Mouse (Mus musculus) embryonic facial prominence, embryonic 11.5 days (tissue): ENCODE results near the gene Angptl4. TPM values are rescaled to one million over a fixed set of nuclear protein-coding genes. Genes with fewer than 3 reads are reported as not detected.

Experiments
- ATAC-seq: fragments of 200-750 bp; cut with Nextera tagmentation; replicated peaks from 2 replicates; pipeline ENCODE4 v1.8.0; 2017; ENCODE audit warnings: low read depth; ENCODE audit not compliant: insufficient number of reproducible peaks, low FRiP score, low TSS enrichment
- DNase-seq: peaks from one replicate; pipeline ENCODE4 v3.0.0-alpha.2; 2015; ENCODE audit warnings: low spot score
- H3K27ac ChIP-seq: fragments of 300-500 bp; sonication (generic); replicated peaks from 2 replicates; pipeline ENCODE4 v1.5.1; 2014; ENCODE audit warnings: mild to moderate bottlenecking, low read depth, low read length, control low read depth
- H3K27me3 ChIP-seq: fragments of 300-500 bp; sonication (generic); 2 replicates; pipeline ENCODE4 v1.6.1; 2014; ENCODE audit warnings: mild to moderate bottlenecking, low read length, moderate library complexity, mixed read lengths; ENCODE audit not compliant: control insufficient read depth, insufficient read depth
- H3K36me3 ChIP-seq: fragments of 300-500 bp; sonication (generic); replicated peaks from 2 replicates; pipeline ENCODE4 v1.6.1; 2014; ENCODE audit warnings: low read depth, mild to moderate bottlenecking, low read length, moderate library complexity, mixed read lengths; ENCODE audit not compliant: control insufficient read depth, insufficient read depth
- H3K4me1 ChIP-seq: fragments of 300-500 bp; sonication (generic); 2 replicates; pipeline ENCODE4 v1.6.1; 2014; ENCODE audit warnings: low read length, mixed read lengths; ENCODE audit not compliant: control insufficient read depth, insufficient read depth
- H3K4me2 ChIP-seq: fragments of 300-500 bp; sonication (generic); 2 replicates; pipeline ENCODE4 v1.6.1; 2014; ENCODE audit warnings: low read depth, mild to moderate bottlenecking, control low read depth, low read length, moderate library complexity
- H3K4me3 ChIP-seq: fragments of 300-500 bp; sonication (generic); 2 replicates; pipeline ENCODE4 v1.5.1; 2014; ENCODE audit warnings: low read depth, low read length, control low read depth
- H3K9ac ChIP-seq: fragments of 300-500 bp; sonication (generic); replicated peaks from 2 replicates; pipeline ENCODE4 v1.6.1; 2014; ENCODE audit warnings: mild to moderate bottlenecking, control low read depth, low read length
- H3K9me3 ChIP-seq: fragments of 300-500 bp; sonication (generic); replicated peaks from 2 replicates; pipeline ENCODE4 v1.6.1; 2016; ENCODE audit warnings: mild to moderate bottlenecking, low read length, inconsistent platforms, mixed read lengths; ENCODE audit not compliant: control insufficient read depth
- WGBS: fragments of 180-500 bp; shearing (Covaris S2); extraction: QIAGEN DNeasy Blood & Tissue Kit; methylation state at CpG from one replicate; pipeline ENCODE4 v1.1.7; 2014; 5-methylcytosine and 5-hydroxymethylcytosine counted together
- polyA plus RNA-seq: library from polyadenylated mRNA; unstranded; fragments of >200 nt; fragmentation: Nextera tagmentation; extraction: Ambion mirVana; gene quantifications from 2 replicates; pipeline ENCODE4 v1.2.1, GENCODE M21; 2014

Gene Angptl4
- polyA plus RNA-seq, 1 experiment from 2014 or later: 44.5 TPM

DNA sequence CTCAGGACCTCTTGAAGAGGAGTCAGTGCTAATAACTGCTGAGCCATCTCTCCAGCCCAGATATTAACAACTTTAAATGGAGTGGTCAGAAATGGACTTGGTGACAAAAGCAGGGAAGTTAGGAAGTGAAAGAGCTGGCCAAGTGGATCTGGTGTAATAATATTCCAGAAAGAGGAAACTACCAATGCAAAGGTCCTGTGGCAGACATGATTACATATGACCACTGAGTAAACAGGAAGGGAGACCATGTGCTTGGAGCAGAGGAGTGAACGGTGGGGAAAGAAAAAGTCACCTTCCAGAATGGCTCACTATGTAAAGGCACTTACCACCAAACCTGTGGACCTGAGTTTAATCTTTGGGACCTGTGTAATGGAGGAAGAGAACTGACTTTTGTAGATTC, 17.6 kb upstream of the Angptl4 start:
- no peak overlapping the region for H3K4me3 ChIP-seq
- H3K4me2 ChIP-seq: no peak overlapping the region
- H3K9me3 ChIP-seq: no peaks in the 10 kb centered on the region
- no peak overlapping the region for H3K27ac ChIP-seq
- H3K36me3 ChIP-seq: no peaks in the 10 kb centered on the region
- H3K27me3 ChIP-seq: no peaks in the 10 kb centered on the region
- WGBS: 47% methylated on average over 1 of the region's 1 CpGs
- ATAC-seq (no peak), DNase-seq (no peak)
- no peaks in the 10 kb centered on the region for H3K4me1 ChIP-seq
- H3K9ac ChIP-seq: no peak overlapping the region

GRCm38 (mm10) chr17:33798306-33798705, 16.7 kb upstream of the Angptl4 start:
- Histone ChIP-seq H3K4me3 (no peak overlapping the region), H3K9me3 (no peaks in the 10 kb centered on the region), H3K4me1 (no peaks in the 10 kb centered on the region), H3K36me3 (no peaks in the 10 kb centered on the region), H3K9ac (no peak overlapping the region), H3K27me3 (no peaks in the 10 kb centered on the region), H3K27ac (no peak overlapping the region), H3K4me2 (no peak overlapping the region)
- WGBS: 57% methylated on average over 3 of the region's 3 CpGs
- ATAC-seq: no peak
- no peak for DNase-seq

- DNase-seq (no peak), ATAC-seq (no peak)
- Histone ChIP-seq H3K27me3 (no peaks in the 10 kb centered on the region), H3K9ac (no peak overlapping the region), H3K4me3 (no peak overlapping the region), H3K27ac (no peak overlapping the region), H3K4me2 (no peak overlapping the region), H3K9me3 (no peaks in the 10 kb centered on the region), H3K4me1 (no peaks in the 10 kb centered on the region), H3K36me3 (no peaks in the 10 kb centered on the region)
- WGBS: 61% methylated on average over 4 of the region's 4 CpGs
Observed at GRCm38 (mm10) chr17:33788732-33789131, 7.1 kb upstream of the Angptl4 start.

DNA sequence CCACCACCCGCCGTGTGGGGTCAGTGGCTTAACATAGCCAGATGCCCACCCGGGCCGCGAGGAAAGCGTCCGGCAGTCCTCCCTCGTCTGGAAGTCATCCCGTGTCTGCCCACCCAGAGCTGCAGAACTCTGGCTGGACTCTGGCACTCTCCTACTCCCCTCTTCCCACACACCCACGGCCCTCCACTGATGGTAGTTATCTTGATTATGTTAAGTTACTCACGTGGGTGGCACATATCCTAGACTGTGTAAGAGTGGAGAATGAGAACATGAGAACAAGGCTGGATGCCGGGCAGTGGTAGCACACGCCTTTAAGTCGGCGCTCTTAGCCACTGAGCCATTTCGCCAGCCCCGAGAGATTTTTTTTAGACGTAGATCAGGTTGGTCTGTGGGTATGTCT, 4.7 kb upstream of the Angptl4 start:
- no peak overlapping the region for H3K9ac ChIP-seq
- H3K9me3 ChIP-seq: no peaks in the 10 kb centered on the region
- peaks cover 5% of the 10 kb centered on the region; the same call in 1 of the 2 replicates for H3K4me1 ChIP-seq
- DNase-seq (no peak), ATAC-seq (no peak)
- no peak overlapping the region for H3K27ac ChIP-seq
- 86% methylated on average over 18 of the region's 18 CpGs for WGBS
- no peaks in the 10 kb centered on the region for H3K27me3 ChIP-seq
- no peaks in the 10 kb centered on the region for H3K36me3 ChIP-seq
- no peak overlapping the region for H3K4me2 ChIP-seq
- H3K4me3 ChIP-seq: no peak overlapping the region

DNA sequence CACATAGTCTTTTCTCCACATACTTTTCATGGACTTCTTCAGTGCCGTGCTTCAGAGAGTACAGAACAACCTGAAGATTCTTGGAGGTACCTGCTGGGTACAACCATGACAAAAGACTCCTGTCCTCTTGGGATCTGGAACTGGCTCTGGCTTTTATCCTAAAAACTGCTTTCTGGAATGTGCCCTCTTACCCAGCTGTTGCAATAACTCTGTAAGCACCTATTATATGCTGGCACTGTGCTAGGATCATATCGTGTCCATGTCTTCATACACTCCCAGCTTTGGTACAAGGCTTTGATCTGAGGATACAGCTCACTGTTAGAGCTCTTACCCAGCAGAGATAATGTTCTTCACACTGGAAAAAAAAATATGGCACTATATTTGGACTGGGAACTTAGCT, 3.3 kb upstream of the Angptl4 start:
- Histone ChIP-seq H3K9me3 (no peaks in the 10 kb centered on the region), H3K27ac (no peak overlapping the region), H3K4me1 (peaks cover 10% of the 10 kb centered on the region), H3K27me3 (no peaks in the 10 kb centered on the region), H3K4me2 (no peak overlapping the region), H3K9ac (no peak overlapping the region), H3K36me3 (no peaks in the 10 kb centered on the region), H3K4me3 (no peak overlapping the region)
- no peak for ATAC-seq
- 87% methylated on average over 2 of the region's 2 CpGs for whole genome bisulfite sequencing
- no peak for DNase-seq

GRCm38 (mm10) chr17:33783408-33783807, 1.8 kb upstream of the Angptl4 start:
- ATAC-seq (no peak), DNase-seq (peak; percentile 40)
- H3K4me2 ChIP-seq: no peak overlapping the region
- no peak overlapping the region for H3K27ac ChIP-seq
- H3K27me3 ChIP-seq: no peaks in the 10 kb centered on the region
- H3K36me3 ChIP-seq: no peaks in the 10 kb centered on the region
- H3K4me1 ChIP-seq: peaks cover 14% of the 10 kb centered on the region
- H3K9ac ChIP-seq: no peak overlapping the region; the same call in 1 of the 2 replicates
- H3K4me3 ChIP-seq: no peak overlapping the region
- no peaks in the 10 kb centered on the region for H3K9me3 ChIP-seq

- Histone ChIP-seq H3K9ac (no peak overlapping the region), H3K4me1 (peaks cover 14% of the 10 kb centered on the region), H3K4me2 (peak overlapping the region; percentile 80), H3K36me3 (peaks cover 3% of the 10 kb centered on the region), H3K27ac (no peak overlapping the region), H3K27me3 (no peaks in the 10 kb centered on the region), H3K9me3 (no peaks in the 10 kb centered on the region), H3K4me3 (peak overlapping the region; percentile 44)
- DNase-seq: no peak
- WGBS: 50% methylated on average over 4 of the region's 4 CpGs
- no peak for ATAC-seq
Observed at GRCm38 (mm10) chr17:33782067-33782466, 437 bp upstream of the Angptl4 start.

DNA sequence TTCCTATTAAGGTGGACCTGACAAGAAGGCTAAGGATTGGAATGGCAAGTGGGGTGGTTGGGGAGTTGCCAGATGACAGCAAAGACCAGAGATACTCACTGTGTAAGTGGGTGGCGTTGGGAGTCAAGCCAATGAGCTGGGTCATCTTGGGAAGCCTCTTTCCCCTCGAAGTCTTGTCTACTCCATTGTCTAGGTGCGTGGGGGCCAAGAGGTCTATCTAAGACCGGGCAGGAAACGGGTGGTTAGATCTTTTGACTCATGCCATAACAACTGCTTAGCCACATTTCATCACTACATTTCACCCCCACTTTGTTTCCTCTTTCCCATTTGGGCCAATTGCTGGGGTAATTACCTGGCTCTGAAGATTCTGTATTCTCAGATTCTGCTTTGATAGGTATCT, 1.2 kb downstream of the Angptl4 start:
- H3K4me3 ChIP-seq: peak overlapping the region; percentile 44
- H3K27me3 ChIP-seq: no peaks in the 10 kb centered on the region
- 84% methylated on average over 5 of the region's 5 CpGs for WGBS
- H3K9me3 ChIP-seq: no peaks in the 10 kb centered on the region
- ATAC-seq (no peak), DNase-seq (no peak)
- H3K4me1 ChIP-seq: peaks cover 14% of the 10 kb centered on the region
- peak overlapping the region; percentile 80 for H3K4me2 ChIP-seq
- H3K27ac ChIP-seq: peak overlapping the region; percentile 96
- H3K9ac ChIP-seq: peak overlapping the region; percentile 73
- peaks cover 7% of the 10 kb centered on the region for H3K36me3 ChIP-seq
